Mouse (Mus musculus): ENCODE data around the gene Scamp5.

The Scamp5 gene

DNA sequence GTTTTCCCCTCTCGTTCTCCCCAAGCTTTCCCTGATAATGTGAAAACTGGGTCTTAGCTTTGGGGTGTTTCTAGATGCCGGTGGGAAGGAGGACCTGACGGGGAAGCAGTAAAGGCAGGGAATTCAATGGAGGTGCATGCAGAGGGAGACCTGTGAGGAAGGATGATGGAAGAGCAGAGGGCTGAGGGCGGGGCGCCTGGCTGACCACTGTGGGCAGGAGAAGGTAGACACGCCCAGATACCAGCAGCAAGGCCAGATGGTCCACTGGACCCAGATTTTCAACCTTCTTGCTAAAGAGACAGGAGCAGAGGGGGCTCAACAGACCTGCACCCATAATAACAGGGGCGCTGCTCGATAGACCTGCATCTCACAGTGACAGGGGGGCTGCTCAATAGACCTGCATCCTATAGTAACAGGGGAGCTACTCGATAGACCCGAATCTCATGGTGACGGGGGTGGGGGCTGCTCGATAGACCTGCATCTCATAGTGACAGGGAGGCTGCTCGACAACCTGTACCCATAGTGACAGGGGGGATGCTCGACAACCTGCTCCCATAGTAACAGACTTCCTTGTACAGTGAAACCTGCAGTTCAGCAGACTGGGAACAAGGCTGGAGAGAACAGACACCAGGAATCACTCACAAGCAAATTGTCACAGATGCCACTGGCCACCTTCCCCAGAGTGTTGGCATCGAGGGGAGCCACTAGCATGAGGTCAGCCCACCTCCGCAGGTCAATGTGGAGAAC is 48.2 kb downstream of the Scamp5 start:
- DNase-seq (ENCODE audit: low read depth, low spot score) = no peak

GRCm38 (mm10) chr9:57417341-57417740 is 50.5 kb downstream of the Scamp5 start:
- no peak for DNase-seq (ENCODE audit: low read depth, low spot score)

GRCm38 (mm10) chr9:57407120-57407905 is 60.5 kb downstream of the Scamp5 start:
- DNase-seq (ENCODE audit: low read depth, low spot score) = no peak

DNA sequence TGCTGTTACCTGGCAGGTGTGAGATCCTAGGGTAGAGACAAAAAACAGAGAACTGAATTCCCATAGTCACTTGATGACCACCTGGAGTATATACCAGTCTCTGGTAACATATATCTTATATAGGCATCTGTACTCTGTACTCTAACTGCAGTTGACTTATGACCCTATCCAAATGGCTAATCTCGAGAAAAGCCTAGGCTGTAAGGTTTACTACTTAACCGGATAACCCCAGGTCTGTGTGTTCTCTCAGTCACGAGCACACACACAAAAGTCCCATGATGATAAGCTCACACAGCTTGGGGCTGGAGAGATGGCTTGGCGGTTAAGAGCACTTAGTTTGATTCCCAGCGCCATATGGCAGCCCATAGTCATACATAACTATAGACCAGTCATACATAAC is 61.5 kb downstream of the Scamp5 start:
- DNase-seq (ENCODE audit: low read depth, low spot score) = no peak

- DNase-seq (ENCODE audit: low read depth, low spot score) = no peak
Measured at GRCm38 (mm10) chr9:57404036-57404435, 63.8 kb downstream of the Scamp5 start.

GRCm38 (mm10) chr9:57402318-57403251 is 65.3 kb downstream of the Scamp5 start:
- DNase-seq (ENCODE audit: low read depth, low spot score) = no peak

DNA sequence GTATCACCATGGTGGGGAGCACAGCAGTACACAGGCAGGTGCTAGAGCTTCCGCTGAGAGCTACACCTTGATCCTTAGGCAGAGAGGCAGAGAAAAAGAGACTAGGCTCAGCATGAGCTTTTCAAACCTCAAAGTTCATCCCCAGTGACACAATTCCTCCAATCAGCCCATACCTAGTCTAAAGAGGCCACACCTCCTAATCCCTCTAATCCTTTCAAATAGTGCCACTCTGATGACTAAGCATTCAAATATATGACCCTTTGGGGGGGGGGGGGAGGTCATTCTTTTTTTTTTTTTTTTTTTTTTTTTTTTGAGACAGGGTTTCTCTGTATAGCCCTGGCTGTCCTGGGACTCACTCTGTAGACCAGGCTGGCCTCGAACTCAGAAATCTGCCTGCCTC is 69.1 kb downstream of the Scamp5 start:
- no peak for DNase-seq (ENCODE audit: low read depth, low spot score)

DNA sequence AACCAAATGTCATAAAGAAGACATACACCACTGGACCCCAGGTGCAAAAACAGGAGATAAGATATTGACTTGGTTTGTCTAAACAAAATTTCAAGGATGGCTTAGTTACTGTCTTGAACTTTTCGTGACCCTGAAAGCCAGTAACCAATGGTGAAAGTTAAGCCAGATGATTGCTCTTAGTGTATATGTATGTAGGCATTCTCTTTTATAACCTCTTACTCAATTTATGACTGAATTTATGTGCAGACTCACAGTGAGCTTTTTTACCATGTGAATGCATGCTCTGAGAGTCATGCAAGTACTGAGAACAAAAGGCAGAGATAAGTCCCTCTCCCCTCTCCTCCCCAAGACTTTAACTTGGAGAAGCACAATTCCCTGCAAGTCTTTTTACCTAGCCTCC is 75.0 kb downstream of the Scamp5 start:
- no peak for DNase-seq (ENCODE audit: low read depth, low spot score)

All from telencephalon, adult 2 months (tissue).